Mouse (Mus musculus) thymus, adult 18-20 months (tissue): ENCODE measurements around the gene Ccn2.
"Not testable (repeated sequence)": the region's sequence is repeated elsewhere in the genome, so short reads cannot be mapped to it uniquely, and the experiment has no call there.

Experiments
- DNase-seq, 2 experiments: peaks; one replicate each; pipeline ENCODE4 v3.0.0; 2022; ENCODE audit warnings: mixed read lengths in 2 of 2

Gene Ccn2

DNA sequence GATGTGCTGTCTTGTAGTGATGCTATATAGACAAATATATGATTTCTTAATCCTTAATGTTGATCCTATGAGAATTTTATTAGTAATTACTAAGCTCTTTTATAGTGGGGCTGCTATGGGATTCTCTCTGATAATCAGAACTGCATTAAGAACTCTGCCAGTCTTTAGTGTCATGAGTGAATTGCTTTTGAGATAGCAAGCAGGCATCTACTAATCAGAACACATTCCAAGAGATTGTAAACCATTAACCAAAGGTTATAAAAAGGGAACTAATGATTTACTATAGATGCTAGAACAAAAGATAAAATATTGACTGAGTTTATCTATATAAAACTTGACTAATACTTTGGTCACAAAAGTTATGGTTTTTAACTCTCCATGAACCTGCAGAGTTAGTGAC is 8.5 kb downstream of the Ccn2 start:
- no peak for DNase-seq

DNA sequence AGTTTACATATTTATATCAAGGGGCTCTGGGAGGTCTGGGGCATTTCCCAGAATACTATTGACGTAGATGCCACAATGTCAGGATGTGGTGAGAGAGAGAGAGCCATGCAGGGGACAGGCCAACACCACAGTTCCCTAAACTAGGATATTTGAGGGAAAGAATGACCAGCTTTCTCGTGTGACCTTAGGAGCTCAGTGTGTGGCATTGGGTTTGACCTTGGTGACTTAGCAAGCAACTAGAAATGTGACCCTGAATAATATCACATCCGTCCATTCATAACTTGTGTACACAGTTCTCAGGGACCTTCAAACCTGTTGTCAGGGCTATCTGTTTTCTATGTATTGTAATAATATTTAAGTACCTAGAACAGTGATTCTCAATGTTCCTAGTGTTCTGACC is 13.9 kb downstream of the Ccn2 start:
- DNase-seq, result no peak

DNA sequence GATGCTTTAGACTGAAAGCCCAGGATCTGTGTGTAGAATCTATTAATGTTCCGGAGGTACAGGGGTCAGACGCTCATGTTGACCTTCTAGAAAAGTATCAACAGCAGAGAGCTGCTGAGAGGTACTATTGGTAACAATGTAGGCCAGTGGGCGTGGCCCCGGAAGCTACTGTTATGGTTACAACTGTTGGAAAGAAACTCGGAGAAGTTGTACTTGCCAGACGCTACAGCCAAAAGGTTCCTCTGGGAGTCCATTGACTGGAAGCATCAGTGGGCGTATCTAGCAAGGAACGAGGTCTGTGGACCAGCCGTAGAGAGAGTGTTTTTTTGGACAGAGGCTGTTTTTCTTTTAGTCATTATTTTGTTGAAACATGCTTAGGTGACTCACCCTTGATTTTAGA is 14.5 kb downstream of the Ccn2 start:
- DNase-seq, result no peak

DNA sequence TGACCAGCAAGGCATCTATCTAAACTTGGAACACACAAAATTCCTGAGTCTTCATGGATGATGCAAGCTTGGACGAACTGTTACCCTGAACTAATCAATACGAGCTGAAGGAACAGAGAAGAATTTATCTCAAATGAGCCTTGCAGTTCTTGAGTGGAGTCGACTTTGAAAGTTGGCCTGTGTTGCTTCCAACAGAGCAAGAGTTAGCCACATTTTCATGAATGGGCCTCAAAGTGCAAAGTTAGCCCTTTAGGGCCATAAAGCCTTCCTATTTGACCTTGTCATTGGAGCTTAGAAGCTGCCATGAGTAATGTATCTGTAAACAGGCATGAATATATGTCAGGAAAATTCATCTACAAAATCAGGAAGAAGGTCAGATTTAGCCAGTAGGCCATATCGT is 19.5 kb downstream of the Ccn2 start:
- DNase-seq, result no peak

DNA sequence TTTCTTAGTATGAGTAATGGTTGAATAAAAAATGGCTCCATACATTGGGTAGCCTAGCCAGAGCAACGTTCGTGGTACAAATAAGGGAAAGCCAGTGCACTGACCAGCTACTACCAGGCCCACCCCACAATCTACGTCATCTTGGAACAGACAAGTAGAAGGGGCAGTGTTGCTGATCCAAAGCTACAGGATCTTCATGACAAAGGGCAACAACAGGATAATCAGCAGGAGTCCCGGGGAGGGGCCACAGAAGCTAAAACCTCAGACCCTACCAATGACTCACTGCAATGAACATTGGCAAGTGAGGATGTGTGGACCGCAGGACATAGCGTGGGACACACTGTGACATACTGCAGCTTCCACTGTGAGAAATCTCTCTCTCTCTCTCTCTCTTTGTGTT is 20.6 kb downstream of the Ccn2 start:
- DNase-seq, result no peak

DNA sequence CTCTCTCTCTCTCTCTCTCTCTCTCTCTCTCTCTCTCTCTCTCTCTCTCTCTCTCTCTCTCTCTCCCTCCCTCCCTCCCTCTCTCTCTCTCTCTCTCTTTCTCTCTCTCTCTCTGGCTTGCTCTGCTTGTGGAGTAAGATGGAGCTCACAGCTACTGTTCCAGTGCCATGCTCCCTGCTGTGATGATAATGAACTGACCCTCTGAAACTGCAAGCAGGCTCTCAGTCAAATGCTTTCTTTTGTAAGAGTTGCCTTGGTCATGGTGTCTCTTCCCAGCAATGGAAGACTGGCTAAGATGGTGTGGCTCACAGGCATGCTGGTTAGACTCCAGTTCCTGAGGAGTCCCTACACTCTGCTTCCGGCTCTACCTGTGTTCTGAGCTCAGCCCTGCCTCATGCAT is 21.3 kb downstream of the Ccn2 start:
- DNase-seq, result not testable (repeated sequence)

DNA sequence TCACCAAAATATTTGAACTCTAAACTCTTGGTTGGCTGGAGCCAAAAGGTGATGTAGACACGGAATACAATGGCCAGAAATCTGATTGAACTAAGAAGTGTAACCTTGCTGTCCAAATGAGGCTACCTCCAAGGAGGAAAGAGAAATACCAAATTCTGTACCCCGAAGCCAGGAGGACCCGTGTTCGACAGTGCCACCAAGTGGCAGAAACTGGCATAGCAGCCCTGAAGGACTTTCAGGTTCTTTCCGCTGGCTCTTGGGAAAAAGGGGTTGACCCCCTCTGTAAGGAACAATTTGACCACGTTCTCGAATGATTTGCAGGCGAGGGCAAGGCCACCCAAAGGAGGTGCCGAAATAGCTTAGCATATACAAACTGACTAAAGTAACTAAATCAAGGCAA is 26.3 kb downstream of the Ccn2 start:
- no peak for DNase-seq

DNA sequence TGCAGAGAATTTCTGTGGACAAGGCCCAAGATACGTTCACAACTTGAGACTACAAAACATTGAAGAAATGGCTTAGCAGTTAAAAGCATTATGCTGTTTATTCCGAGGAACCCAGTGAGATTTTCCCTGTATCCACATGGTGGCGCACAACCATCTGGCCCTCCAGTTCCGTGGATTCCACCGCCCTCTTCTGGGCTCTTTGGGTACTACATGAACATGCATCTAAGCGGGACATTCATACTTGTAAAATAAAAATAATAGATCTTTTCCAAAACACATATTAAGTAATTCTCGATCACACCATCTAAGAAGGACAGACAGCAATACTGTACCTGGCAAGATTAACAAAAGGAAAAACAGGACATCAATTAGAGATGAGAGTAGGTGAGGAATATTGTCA is 27.3 kb downstream of the Ccn2 start:
- peak in 1 of 2 experiments; percentile 46 for DNase-seq

DNA sequence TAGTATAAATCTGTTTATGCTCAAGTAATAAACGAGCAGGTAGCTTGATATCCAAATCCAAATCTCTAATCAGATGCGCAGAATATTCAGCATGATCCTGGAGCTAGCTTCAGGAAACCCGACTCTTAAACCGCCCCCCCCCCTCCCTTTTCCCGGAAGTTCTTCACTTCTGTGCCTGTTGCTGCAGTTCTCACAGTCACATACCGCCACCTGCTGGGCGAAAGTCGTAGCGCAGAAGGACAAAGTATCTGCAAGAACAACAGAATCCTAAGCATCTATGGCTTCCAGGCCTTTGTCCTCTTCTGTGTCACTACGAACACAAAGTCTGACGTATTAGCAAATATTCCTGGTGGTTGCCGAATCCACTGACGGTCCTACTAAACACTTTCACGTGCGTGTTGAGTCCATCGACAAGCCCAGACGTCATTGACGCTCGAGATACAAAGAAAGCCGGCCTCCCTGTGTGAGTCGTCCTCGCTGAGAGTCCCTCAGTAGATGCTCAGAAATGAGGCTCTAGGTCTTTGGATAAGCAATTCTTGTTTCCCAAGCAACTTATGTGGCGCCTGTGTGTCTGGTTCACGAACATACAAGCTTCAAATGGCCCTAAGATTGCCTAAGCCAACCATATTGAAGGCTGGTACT is 29.9 kb downstream of the Ccn2 start:
- peak; percentile 59 to 65 for DNase-seq

DNA sequence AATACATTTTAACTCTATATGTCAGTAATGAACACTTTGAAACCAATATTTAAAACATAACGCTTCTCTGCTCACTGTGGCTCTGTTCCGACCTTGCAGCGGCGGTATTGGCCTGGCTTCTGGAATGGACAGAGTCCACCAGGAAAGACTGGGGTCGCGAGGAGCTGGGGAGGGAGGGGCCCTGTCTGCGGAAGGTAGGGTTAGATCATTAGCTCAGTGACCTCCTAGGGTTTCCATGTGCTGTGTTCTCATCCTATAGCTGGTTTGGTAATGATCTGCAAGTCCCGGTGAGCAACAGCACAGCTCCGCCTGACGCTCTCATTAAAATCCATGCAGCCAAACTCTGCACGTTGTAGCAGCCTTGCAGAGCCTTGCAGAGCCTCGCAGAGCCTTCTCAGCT is 32.0 kb downstream of the Ccn2 start:
- no peak for DNase-seq

DNA sequence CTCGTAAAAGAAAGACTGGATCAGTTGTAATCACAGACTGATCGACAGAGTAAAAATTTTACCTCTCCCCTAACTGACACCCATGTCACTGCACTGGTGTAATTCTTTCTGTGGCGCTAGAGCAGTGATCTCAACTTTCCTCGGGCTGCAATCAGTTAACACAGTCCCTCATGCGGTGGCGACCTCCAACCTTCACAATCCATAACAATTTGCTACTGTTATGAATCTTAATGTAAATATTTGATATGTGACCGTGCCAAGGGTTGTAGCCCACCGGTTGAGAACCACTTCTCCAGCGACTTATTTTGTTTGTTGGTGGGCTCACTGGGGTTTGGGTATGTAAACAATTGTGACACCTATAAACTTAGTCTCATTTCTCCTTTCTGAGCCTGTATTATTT is 33.2 kb downstream of the Ccn2 start:
- no peak for DNase-seq

DNA sequence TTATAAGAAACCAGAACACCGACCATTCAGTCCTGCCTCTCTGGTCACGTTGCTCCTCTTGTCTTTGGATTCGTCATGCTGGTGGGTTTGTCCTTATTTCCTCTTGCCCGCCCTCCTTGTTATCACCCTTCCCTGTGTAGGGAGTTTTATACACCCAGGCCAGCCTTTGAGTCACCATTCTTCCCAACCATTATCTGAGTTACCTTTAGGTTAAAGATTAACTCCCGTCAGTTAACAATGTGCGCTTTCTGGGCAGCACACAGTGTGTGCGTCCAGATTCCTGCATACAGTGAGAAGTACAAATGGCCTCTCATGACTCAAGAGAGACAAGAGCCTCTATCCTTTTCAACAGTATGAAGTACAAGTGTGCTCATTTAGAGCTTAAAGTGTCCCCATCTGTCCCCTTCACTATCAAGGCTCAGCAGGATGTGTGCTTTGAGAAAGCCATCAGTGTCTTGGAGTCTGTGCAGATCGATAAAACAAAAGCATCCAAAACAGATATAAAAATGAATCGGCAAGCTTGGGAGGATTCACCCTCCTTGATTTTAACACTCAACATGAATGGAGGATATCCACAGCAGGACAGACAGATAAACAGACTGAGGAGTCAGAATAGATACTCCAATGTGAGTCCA is 34.0 kb downstream of the Ccn2 start:
- DNase-seq, result no peak

DNA sequence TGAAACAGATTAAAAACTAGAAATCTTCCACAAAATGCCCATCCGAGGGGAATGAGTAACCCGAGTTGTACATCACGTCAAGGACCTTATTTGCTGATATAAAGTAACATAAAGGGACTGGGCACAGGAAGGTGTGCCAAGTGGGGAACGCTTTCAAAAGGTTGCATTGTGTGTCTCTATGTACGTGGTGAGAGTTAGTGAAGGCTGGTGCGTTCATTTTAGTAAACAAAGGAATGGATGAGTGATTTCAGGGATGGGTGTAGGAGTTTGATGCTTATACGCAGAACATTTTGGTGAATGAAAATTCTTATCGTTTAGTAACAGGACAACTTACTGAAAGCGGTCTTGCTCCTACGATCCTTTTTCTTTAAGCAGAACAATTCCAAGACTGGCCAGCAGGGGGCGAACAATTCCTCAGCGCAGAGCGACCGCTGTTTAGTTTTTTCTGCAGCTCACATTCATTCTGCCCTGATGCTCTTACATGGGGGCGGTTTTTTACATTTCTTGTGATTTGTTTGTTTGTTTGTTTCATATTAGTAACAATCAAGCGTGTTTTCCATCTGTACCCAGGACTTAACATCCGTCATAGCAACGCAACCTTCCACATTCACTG is 35.3 kb downstream of the Ccn2 start:
- DNase-seq, result peak in 1 of 2 experiments; percentile 29

DNA sequence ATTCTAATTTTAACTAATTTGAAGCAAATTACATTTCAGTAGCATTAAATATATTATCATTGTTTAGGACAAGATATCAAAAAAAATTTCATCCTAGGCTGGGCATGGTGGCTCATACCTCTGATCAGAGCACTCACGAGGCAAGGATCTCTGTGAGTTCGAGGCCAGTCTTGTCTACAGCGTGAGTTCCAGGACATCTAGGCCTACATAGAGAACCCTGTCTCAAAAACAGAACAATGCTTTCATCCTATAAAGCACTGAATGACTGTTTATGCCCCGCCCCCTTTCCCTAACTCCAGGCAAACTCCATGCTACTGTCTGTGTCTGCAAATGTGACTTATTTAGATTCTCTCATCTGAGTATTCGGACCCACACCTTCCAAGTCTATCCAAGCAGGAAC is 35.9 kb downstream of the Ccn2 start:
- DNase-seq, result no peak

DNA sequence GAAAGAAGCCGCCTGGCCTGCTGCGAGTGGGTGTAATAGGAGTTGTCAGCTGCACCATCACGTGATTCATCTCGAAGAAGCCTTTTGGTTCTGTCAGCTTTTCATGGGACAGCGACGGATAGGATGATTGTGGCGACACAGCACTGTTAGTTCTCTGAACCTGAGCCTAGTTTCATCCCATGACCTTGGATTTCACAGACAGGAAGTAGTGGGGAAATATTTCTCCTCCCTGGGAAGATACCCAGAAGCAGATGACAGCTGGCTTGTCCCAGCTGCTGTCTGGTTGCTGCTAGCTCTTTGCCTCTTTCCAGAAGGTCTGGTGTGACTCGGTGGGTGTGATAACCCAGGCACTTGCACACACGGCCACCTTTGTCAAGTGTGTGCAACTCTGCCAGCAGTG is 39.0 kb downstream of the Ccn2 start:
- no peak for DNase-seq

DNA sequence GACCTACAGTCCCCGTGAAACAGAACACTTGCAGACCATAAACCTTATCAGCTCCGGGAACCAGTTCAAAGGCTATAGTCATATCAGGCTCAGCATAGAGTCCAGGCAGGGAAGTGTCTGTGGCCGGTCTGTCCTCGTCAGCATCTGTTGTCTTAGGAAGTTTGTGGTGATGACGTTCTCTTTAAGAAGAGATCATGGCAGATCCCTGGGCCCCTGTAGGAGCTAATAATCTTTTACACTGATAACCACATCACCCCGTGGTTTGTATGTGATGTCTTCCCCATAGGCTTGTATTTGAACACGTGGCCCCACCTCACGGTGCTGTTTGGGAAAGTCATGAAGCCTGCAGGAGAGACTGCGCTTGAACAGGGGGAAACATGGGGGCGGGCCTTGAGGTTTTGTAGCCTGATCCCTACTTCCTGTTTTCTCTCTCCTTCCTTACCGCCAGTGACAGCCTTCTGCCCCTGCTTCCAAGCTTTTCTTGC is 40.1 kb downstream of the Ccn2 start:
- peak; percentile 34 to 50 for DNase-seq

DNA sequence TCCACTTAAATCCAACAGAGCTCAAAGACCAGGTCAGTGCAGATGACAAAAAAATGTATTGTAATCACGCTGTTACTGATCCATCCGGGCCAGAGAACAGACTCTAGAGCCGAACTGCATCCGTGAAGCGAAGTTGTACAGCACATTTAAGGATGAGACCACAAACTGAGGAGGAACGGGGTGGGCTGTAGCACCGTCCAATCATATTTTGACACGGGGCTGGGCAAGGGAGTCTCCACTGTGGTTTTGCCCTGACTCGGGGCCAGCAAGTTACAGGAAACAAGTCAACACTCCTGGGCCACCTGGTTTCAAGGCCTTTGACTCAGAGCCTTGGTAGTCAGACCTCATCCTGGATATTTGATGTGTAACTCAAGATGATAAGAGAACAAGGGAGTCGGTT is 40.6 kb downstream of the Ccn2 start:
- peak; percentile 37 to 60 for DNase-seq

DNA sequence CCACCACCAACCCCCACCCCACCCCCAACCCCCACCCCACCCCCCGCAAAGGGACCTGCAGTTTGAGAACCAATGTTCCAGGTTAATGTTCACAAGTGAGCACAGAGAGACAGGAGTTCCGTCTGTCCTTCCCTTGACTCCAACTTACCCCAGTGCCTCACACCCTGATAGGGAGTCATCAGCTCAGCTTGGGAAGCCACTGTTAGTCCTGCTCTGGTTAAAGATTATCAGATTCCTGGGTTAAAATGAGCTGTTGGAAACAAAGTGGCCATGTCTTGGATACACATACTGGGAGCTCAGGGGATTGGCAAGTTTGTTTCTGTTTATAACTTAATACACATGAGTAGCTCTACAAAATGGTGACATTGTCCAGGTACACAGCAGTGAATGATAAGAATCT is 41.7 kb downstream of the Ccn2 start:
- DNase-seq, result no peak

DNA sequence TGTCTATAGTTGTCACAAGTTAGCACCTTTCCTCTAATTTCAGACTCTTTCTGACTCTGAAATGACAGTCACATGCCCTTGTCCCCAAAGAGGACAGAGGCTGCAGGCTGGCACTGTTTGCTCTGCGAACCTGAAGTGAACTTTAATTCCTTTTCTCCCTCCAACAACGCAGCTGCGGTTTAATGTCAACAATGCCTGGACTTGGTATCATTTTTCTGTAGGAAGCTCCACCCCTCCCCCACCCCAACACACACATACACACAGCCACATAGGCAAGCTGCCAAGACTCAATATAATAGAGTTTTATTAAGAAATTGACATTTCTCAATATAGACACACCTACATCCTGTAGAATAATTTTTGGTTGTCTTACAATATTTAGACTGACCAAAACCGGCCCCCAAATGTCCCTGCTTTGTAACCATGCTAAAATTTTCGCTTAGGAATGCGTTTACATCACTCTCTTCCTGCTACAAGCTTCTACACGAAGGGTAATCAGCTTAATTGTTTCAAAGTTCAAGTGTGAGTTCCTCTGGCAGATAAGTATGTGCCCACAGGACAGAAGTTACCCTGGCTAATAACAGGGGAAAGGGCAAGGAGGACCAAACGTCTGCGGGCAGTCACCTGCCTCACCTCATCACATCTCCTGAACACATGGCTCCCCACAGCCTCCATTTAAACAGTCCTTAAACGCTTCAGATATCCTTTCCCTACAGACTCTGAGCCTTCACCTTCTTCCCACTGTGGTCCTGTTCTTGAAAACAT is 43.2 kb downstream of the Ccn2 start:
- no peak for DNase-seq

DNA sequence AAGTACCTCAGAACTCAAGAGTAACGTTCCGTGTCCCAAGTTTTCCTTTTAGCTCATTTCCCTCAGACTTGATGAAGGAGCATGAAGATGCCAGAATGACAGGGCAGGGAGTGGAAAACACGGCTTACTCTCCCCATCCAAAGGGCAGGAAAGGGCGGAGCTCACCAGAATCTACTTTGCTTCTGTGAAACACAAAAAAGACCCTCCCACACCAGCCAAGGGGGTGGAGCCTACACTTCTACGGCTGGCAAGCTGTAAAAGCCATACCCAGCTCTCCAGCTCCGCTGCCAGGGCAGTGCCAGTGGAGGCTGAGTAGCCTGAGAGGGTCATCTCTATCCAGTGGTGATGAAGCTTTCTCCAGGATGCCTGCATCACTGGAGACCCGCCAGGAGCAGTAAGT is 44.4 kb downstream of the Ccn2 start:
- DNase-seq, result peak in 1 of 2 experiments; percentile 34

DNA sequence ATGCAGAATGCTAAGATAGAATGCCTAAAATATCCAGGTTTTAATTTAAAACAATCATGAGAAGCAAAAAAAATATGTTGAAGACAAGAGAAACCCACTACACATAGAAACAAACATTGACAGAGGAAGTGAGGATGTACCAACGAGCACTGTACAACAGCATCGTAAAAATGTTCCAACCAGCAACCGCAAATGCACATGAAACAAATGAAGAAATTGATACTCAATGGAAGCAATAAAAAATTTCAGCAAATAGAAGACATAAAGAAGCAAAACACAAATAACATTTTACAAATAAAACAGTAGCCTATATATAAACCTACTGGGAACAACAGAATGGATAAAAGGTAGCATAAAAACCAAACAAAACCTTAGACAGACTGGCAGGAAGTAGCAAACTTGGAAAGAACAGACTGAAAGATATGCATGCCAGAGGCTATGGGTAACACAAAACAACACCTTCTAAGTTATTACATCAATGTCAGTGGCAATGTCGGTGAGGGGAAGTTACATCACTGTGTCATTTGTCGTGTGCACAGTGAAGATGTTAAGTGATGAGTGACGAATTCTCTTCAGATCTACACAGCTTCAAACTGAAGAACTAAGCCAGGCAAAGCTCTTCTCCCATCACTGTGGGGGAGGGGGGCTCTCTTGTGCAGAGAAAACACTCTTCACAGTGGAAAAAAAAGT is 45.1 kb downstream of the Ccn2 start:
- DNase-seq, result no peak

DNA sequence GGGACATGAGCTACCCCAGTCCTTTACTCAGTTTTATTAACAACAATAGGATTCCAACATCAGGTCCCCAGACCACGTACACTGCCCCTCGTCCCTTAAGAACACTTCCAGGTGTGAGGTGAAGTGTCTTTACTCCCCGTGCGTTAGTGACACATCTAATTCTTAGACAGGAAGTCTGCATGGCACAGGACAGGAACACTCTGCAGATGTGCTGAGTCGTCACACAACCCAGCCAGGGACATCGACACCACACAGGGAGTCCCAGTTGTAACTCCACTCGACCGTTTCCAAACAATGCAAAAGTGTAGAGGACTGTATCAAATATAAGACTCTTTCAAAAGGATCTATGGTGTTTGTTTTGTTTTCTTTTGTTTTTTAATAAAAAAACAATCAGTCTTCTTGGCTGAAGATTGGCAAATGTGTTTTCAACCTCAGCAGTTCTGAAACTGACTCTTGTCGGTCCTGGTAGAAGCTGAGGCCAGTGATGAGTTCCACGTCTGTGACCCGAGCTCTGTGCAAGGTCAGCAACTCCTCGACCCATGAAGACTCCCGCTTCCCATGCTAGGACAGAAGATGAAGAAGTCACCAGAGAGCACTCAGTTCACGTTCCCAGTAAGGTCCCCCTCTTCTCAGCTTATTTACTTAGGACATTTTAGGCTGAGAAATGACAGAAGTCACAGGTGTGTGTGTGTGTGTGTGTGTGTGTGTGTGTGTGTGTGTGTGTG is 46.3 kb downstream of the Ccn2 start:
- peak in 1 of 2 experiments; percentile 37 for DNase-seq
